Mouse (Mus musculus) erythroblast, embryonic 14.5 days (primary cell): ENCODE measurements around the gene Zfp780b. TPM values are rescaled to one million over a fixed set of nuclear protein-coding genes. Genes with fewer than 3 reads are reported as not detected.
A peak's percentile ranks its signal among the peaks of the same experiment; 100 is the strongest.
"Not testable (repeated sequence)": the region's sequence is repeated elsewhere in the genome, so short reads cannot be mapped to it uniquely, and the experiment has no call there.

Experiments used
- H3K27me3 ChIP-seq: 2 replicates; pipeline ENCODE4 v1.6.1; 2012; ENCODE audit warnings: inconsistent platforms; ENCODE audit not compliant: control insufficient read depth
- H3K36me3 ChIP-seq: 2 replicates; pipeline ENCODE4 v1.6.1; 2012; ENCODE audit warnings: mild to moderate bottlenecking, inconsistent platforms; ENCODE audit not compliant: control insufficient read depth
- H3K4me1 ChIP-seq: 2 replicates; pipeline ENCODE4 v1.6.1; 2012; ENCODE audit warnings: inconsistent platforms; ENCODE audit not compliant: control insufficient read depth
- H3K4me3 ChIP-seq: replicated peaks from 2 replicates; pipeline ENCODE3; 2012; ENCODE audit warnings: moderate library complexity, mild to moderate bottlenecking, inconsistent platforms
- H3K9me3 ChIP-seq: 2 replicates; pipeline ENCODE4 v1.6.1; 2012; ENCODE audit warnings: low read length, inconsistent platforms, mixed read lengths; ENCODE audit not compliant: control insufficient read depth
- GATA1 ChIP-seq: IDR thresholded peaks from 2 replicates; pipeline ENCODE4 v1.6.1; 2012; ENCODE audit warnings: low read length, inconsistent platforms, mixed read lengths
- TAL1 ChIP-seq: IDR thresholded peaks from 3 replicates; pipeline ENCODE4 v1.6.1; 2012; ENCODE audit warnings: low read length, inconsistent platforms, mixed read lengths
- polyA plus RNA-seq: library from polyadenylated mRNA; stranded (reverse); fragments of >175 nt; gene quantifications from 2 replicates; pipeline ENCODE4 v1.2.3, GENCODE M21; 2012

Gene Zfp780b
- polyA plus RNA-seq, 1 experiment: not detected

DNA sequence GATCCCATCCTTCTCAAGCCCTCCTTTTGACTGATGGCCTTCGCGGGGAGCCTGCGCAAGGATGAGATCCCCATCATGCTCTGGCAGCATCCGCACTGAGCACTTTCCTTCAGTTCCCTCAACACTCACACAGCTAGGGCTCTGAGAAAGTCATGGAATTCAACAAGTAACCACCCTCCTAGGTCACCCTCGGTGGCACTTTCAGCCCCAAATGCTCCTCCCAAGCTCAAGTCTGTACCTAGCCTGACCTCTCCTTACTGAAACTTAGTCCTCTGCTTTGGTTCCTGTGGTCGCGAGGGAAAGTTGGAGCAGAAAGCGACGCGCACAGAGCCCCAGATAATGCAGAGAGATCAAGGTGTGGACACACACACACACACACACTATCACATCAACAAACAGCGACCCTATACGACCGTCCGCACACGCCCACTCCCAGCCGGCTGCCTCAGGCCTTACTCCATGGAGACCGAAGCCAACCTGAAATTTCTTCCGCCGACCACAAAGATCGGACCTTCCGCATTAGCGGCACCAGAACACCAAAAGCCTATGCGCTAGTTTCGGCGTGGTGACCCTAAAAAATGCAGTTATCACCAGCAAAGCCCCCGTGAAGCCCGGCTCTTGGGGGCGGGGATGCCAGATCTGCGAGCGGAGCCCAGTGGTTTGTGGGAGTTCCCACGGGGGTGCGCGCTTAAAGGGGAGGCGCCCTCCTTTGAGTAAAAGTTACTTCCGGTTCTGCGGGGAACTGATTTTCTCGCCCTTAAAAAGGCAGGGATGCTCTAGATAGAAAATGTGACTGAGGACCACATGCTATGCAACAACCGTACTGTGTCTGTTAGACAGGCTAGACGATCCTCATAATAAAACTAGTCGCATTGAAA, 49.9 kb downstream of the Zfp780b start, which contains the start of gene Zfp974:
TSS of gene Zfp974 (minus strand) at position 643 of the 878 bp plus-strand sequence.
- no peaks in the 10 kb centered on the region for H3K9me3 ChIP-seq
- peak within 1 kb of the TSS; percentile 67 for H3K4me3 ChIP-seq

DNA sequence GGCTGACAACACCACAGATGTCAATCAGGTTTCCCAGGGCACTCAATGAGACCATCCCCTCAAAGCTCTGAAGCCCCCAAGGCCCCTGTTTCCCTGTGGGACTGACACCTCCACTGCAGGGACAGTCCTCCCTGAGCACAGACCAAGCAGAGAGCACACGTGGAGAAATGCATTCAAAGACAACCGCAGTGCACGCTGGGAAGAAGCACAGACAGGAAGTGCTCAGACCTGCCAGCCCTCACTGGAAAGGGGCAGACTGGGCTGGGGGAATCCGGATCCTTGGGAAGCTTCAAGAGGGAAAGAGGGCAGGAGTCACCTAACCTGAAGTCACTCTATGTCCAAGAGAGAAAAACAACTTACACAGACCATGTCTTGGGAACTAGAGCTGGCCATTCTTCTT, 51.9 kb downstream of the Zfp780b start:
- not testable (repeated sequence) for H3K9me3 ChIP-seq, H3K4me3 ChIP-seq, H3K27me3 ChIP-seq, H3K36me3 ChIP-seq
- H3K4me1 ChIP-seq: peaks cover 12% of the 10 kb centered on the region

More for the DNA sequence above, 49.9 kb downstream of the Zfp780b start, which contains the start of gene Zfp974:
- no peak for TF ChIP-seq TAL1
- no peak for TF ChIP-seq GATA1
- Histone ChIP-seq H3K4me1 (peaks cover 15% of the 10 kb centered on the region), H3K36me3 (no peaks in the 10 kb centered on the region), H3K27me3 (0 out of 2 replicates have a peak, but pooled peaks cover 4% of the 10 kb centered on the region)

DNA sequence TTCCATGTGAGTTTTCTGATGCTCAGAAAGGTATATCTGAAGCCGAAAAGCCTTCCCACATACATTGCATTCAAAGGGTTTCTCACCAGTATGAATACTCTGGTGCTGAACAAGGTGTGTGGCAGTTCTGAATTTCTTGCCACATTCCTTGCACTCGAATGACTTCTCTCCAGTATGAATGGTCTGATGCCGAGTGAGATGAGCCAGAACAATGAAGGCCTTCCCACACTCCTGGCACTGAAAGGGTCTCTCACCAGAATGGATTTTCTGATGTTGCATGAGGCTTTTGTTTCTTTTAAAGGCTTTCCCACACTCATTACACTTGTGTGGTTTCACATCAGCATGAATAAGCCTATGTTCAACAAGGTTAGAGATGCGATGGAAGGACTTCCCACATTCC, 68.0 kb downstream of the Zfp780b start:
- not testable (repeated sequence) for H3K4me3 ChIP-seq, H3K9me3 ChIP-seq, H3K27me3 ChIP-seq, H3K36me3 ChIP-seq, H3K4me1 ChIP-seq

Other genes starting within 250 kb of the Zfp780b start
- 0.01 TPM in 2 replicates for gene Zfp60, start 247.8 kb downstream of the Zfp780b start, polyA plus RNA-seq
- 0.01 and 0.11 TPM in 2 replicates for gene Zfp626, start 172.0 kb downstream of the Zfp780b start, polyA plus RNA-seq
- gene Zfp59, start 140.6 kb downstream of the Zfp780b start, polyA plus RNA-seq: not detected in 2 replicates
- not detected in 2 replicates for gene Zfp607a, start 121.6 kb downstream of the Zfp780b start, polyA plus RNA-seq
- 0.04 TPM in 1 of 2 replicates, not detected in the other for gene Zfp974, start 49.7 kb downstream of the Zfp780b start, polyA plus RNA-seq
- 0.01 TPM in 1 of 2 replicates, not detected in the other for gene Zfp850, start 34.9 kb upstream of the Zfp780b start, polyA plus RNA-seq
- 11.9 and 12.8 TPM in 2 replicates for gene Psmc4, start 70.9 kb upstream of the Zfp780b start, polyA plus RNA-seq
- gene Fcgbp, start 92.1 kb upstream of the Zfp780b start, polyA plus RNA-seq: not detected in 2 replicates
- 0.01 TPM in 1 of 2 replicates, not detected in the other for gene 9530053A07Rik, start 150.3 kb upstream of the Zfp780b start, polyA plus RNA-seq
- gene Fbl, start 190.5 kb upstream of the Zfp780b start, polyA plus RNA-seq: 18.4 TPM in 2 replicates
- gene Dyrk1b, start 200.3 kb upstream of the Zfp780b start, polyA plus RNA-seq: 14.1 and 15.9 TPM in 2 replicates